Mouse (Mus musculus): Measurements from ENCODE around the gene Ank3. TPM values are rescaled to one million over a fixed set of nuclear protein-coding genes. Genes with fewer than 3 reads are reported as not detected.
A peak's percentile ranks its signal among the peaks of the same experiment; 100 is the strongest.

The Ank3 gene
- polyA plus RNA-seq, 1 experiment: 39.1 TPM

DNA sequence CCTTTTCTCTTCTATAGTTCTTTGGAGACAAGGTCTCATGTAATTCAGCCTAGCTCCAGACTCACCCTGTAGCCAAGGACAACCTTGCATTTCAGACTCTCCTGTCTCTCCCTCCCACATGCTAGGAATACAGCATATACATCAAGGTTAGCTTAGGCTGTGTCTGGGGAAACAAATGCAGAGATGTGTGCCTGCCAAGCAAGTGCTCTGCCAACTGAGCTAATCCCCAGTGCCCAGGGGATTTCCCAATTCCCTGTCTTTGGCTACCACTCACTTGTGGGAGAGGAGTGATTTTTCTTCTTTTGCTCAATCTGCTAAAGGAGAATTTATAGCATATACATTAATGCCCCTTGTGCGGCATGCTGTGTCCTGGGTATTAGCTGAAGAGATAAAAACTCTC, 15.4 kb upstream of the Ank3 start:
- H3K27ac ChIP-seq (ENCODE audit: insufficient read depth, low read depth, low read length): no peak overlapping the region
- DNase-seq: no peak
- no peaks in the 10 kb centered on the region for H3K4me1 ChIP-seq (ENCODE audit: control insufficient read depth, insufficient read depth, low read length)
- H3K27me3 ChIP-seq (replicated peaks; ENCODE audit: control insufficient read depth, insufficient read depth, low read length): no peaks in the 10 kb centered on the region
- H3K4me3 ChIP-seq (ENCODE audit: insufficient read depth, low read depth, low read length): no peak overlapping the region
- 82% methylated on average over 1 of the region's 1 CpGs for WGBS
- no peak for TF ChIP-seq POLR2A (IDR thresholded peaks at IDR 0.05; ENCODE audit: low read depth, low read length)
- no peak for TF ChIP-seq CTCF (conservative IDR thresholded peaks at IDR 0.05; ENCODE audit: insufficient read depth, insufficient read length, low read depth, low read length)
- no peaks in the 10 kb centered on the region for H3K36me3 ChIP-seq (ENCODE audit: control insufficient read depth, insufficient read depth, low read length)

DNA sequence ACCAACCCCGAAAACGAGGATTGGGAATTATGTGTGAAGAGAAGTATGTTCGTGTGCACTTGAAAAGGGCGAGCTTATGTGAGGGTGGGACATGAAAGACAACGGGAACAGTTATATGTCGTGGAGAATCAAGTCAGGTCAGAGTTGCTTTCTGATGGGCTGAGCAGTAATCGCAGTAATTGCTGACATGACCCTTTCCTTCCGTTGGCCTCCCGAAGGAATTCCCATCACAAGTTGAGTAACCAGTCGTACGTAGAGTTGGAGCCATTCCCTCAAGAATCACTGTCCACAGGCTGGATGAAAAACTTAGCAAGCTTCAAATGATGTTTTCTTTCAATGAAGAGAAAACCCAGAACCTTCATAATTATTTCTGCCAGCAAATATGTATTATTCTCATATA, 13.9 kb upstream of the Ank3 start:
- Histone ChIP-seq H3K4me3 (ENCODE audit: insufficient read depth, low read depth, low read length) (no peak overlapping the region), H3K27me3 (replicated peaks; ENCODE audit: control insufficient read depth, insufficient read depth, low read length) (no peaks in the 10 kb centered on the region), H3K27ac (ENCODE audit: insufficient read depth, low read depth, low read length) (no peak overlapping the region), H3K4me1 (ENCODE audit: control insufficient read depth, insufficient read depth, low read length) (no peaks in the 10 kb centered on the region), H3K36me3 (ENCODE audit: control insufficient read depth, insufficient read depth, low read length) (no peaks in the 10 kb centered on the region)
- DNase-seq: no peak
- WGBS: 75% methylated on average over 11 of the region's 11 CpGs
- TF ChIP-seq CTCF (conservative IDR thresholded peaks at IDR 0.05; ENCODE audit: insufficient read depth, insufficient read length, low read depth, low read length) (no peak), POLR2A (IDR thresholded peaks at IDR 0.05; ENCODE audit: low read depth, low read length) (no peak)

DNA sequence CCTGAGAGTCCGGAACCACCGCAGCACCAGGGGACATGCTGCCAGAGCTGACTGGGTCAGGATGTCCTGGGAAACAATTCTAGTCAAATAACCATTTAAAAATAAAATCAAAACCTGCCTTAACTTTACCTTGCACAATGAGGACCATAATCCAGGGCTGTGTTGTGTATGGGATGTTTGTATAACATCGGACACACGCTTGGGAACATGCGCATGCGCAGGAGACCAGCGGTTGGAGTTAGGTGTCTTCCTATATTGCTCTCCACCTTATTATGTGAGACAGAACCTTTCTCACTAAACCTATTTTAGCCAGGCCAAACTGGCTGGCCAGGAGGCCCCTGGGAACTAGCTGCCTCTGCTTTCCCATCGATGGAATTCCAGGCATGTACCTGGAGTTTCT, 13.4 kb upstream of the Ank3 start:
- Histone ChIP-seq H3K36me3 (ENCODE audit: control insufficient read depth, insufficient read depth, low read length) (no peaks in the 10 kb centered on the region), H3K27ac (ENCODE audit: insufficient read depth, low read depth, low read length) (no peak overlapping the region), H3K4me1 (ENCODE audit: control insufficient read depth, insufficient read depth, low read length) (no peaks in the 10 kb centered on the region), H3K4me3 (ENCODE audit: insufficient read depth, low read depth, low read length) (no peak overlapping the region), H3K27me3 (replicated peaks; ENCODE audit: control insufficient read depth, insufficient read depth, low read length) (no peaks in the 10 kb centered on the region)
- no peak for DNase-seq
- 90% methylated on average over 8 of the region's 8 CpGs for WGBS
- TF ChIP-seq POLR2A (IDR thresholded peaks at IDR 0.05; ENCODE audit: low read depth, low read length) (no peak), CTCF (conservative IDR thresholded peaks at IDR 0.05; ENCODE audit: insufficient read depth, insufficient read length, low read depth, low read length) (no peak)

DNA sequence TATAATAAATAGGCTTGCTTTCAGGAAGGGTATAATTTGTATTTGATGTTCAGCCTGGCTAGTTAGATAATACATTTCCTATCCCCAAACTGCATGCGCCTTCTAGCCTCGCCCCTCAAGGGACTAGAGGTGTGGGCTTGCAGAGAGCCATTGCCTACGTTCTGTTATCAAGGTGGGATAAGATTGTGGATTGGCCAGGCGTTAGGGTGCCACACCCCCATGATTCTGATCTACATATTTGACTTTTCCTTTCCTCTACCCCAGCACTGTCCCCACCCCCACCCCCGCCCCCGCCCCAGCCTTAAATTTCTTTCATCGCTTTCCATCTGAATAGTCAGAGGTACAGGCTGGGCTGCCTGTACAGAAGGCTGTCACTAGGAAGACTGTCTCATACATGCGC, 11.8 kb upstream of the Ank3 start:
- 80% methylated on average over 8 of the region's 8 CpGs for WGBS
- TF ChIP-seq POLR2A (IDR thresholded peaks at IDR 0.05; ENCODE audit: low read depth, low read length) (no peak), CTCF (conservative IDR thresholded peaks at IDR 0.05; ENCODE audit: insufficient read depth, insufficient read length, low read depth, low read length) (no peak)
- no peak for DNase-seq

DNA sequence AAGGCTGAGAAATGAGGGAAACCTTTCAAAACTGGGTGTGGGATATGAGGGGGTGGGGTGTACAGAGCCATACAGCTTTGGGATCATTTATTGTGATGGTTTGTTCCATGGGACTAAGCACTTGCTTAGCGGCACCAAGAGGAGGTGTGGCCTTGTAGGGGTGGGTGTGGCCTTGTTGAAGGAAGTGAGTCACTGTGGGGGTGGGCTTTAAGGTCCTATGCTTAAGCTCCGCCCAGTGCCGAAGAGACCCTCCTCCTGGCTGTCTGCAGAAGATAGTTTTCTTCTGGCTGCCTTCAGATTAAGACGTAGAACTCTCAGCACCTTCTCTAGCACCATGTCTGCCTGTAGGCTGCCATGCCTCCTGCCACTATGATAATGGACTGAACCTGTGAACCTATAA, 9.1 kb upstream of the Ank3 start:
- no peaks in the 10 kb centered on the region for H3K4me1 ChIP-seq (ENCODE audit: control insufficient read depth, insufficient read depth, low read length)
- no peak overlapping the region for H3K4me3 ChIP-seq (ENCODE audit: insufficient read depth, low read depth, low read length)
- no peak for DNase-seq
- H3K27me3 ChIP-seq (replicated peaks; ENCODE audit: control insufficient read depth, insufficient read depth, low read length): no peaks in the 10 kb centered on the region
- TF ChIP-seq POLR2A (IDR thresholded peaks at IDR 0.05; ENCODE audit: low read depth, low read length): no peak
- no peak for TF ChIP-seq CTCF (conservative IDR thresholded peaks at IDR 0.05; ENCODE audit: insufficient read depth, insufficient read length, low read depth, low read length)
- H3K36me3 ChIP-seq (ENCODE audit: control insufficient read depth, insufficient read depth, low read length): no peaks in the 10 kb centered on the region
- no peak overlapping the region for H3K27ac ChIP-seq (ENCODE audit: insufficient read depth, low read depth, low read length)
- WGBS: 90% methylated on average over 4 of the region's 4 CpGs

More for the DNA sequence above, 11.8 kb upstream of the Ank3 start:
- H3K36me3 ChIP-seq (ENCODE audit: control insufficient read depth, insufficient read depth, low read length): no peaks in the 10 kb centered on the region
- no peak overlapping the region for H3K27ac ChIP-seq (ENCODE audit: insufficient read depth, low read depth, low read length)
- no peak overlapping the region for H3K4me3 ChIP-seq (ENCODE audit: insufficient read depth, low read depth, low read length)
- H3K27me3 ChIP-seq (replicated peaks; ENCODE audit: control insufficient read depth, insufficient read depth, low read length): no peaks in the 10 kb centered on the region
- H3K4me1 ChIP-seq (ENCODE audit: control insufficient read depth, insufficient read depth, low read length): no peaks in the 10 kb centered on the region

DNA sequence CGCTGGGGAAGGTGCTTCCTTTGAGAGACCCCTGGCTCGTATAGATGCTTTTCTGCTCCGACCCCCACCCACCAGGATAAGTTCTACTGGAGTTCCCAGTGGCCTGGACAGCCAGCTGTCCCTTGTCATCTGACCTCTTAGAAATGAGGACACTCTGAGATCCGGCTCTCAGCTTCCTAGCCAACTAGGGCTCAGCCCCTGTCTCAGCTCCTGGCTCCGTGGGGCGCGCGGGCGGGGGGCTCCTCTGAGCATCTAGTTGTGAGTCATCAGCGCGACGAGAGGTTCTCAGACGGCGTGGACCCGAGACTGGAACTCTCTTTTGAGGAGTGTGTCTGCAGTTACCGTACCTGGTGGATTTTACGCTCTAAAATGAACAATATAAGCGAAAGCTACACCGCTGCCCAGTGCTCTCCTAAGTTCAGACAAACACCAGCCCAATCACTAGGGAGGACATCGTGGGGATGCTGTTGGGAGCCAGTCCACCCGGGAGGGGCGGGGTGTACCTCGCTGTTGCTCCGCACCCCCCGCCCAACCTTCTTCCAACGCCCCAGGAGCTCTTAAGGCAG, 293 bp upstream of the Ank3 start:
- Histone ChIP-seq H3K36me3 (ENCODE audit: control insufficient read depth, insufficient read depth, low read length) (no peaks in the 10 kb centered on the region), H3K27ac (ENCODE audit: insufficient read depth, low read depth, low read length) (no peak overlapping the region), H3K4me3 (ENCODE audit: insufficient read depth, low read depth, low read length) (peak overlapping the region; percentile 68), H3K27me3 (replicated peaks; ENCODE audit: control insufficient read depth, insufficient read depth, low read length) (no peaks in the 10 kb centered on the region), H3K4me1 (ENCODE audit: control insufficient read depth, insufficient read depth, low read length) (no peaks in the 10 kb centered on the region)
- 2% methylated on average over 26 of the region's 26 CpGs for WGBS
- DNase-seq: peak; percentile 14
- TF ChIP-seq POLR2A (IDR thresholded peaks at IDR 0.05; ENCODE audit: low read depth, low read length) (no peak), CTCF (conservative IDR thresholded peaks at IDR 0.05; ENCODE audit: insufficient read depth, insufficient read length, low read depth, low read length) (no peak)

DNA sequence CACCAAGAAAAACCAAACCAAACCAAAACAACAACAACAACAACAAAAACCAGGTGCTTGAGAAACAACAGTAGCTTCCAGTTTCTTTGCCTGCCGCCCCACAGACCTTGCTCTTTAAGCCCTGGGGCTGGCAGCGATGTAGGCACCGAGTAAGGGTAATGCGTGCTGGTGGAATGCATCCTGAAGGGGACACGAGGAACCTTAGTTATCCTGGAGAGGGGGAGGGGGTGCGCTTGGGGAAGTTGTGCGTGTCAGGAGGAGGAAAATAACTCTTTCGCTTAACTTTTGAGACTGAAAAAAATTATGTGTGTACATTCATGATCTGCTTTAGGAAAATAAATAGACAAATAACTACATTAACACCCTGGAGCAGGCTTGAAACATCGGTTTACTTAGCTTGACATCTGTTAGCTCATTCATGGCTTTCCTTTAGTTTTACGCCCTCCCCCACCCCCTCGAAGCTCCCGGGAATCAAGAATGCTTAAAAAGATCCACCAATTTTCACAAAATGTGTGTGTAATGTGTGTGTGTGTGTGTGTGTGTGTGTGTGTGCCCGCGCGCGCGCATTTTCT, 1.3 kb downstream of the Ank3 start:
- TF ChIP-seq CTCF (conservative IDR thresholded peaks at IDR 0.05; ENCODE audit: insufficient read depth, insufficient read length, low read depth, low read length) (no peak), POLR2A (IDR thresholded peaks at IDR 0.05; ENCODE audit: low read depth, low read length) (no peak)
- peak; percentile 25 for DNase-seq
- Histone ChIP-seq H3K27ac (ENCODE audit: insufficient read depth, low read depth, low read length) (peak overlapping the region; percentile 34; the same call in 1 of the 2 replicates), H3K4me1 (ENCODE audit: control insufficient read depth, insufficient read depth, low read length) (no peaks in the 10 kb centered on the region), H3K4me3 (ENCODE audit: insufficient read depth, low read depth, low read length) (peak overlapping the region; percentile 68), H3K27me3 (replicated peaks; ENCODE audit: control insufficient read depth, insufficient read depth, low read length) (no peaks in the 10 kb centered on the region), H3K36me3 (ENCODE audit: control insufficient read depth, insufficient read depth, low read length) (no peaks in the 10 kb centered on the region)
- 9% methylated on average over 17 of the region's 17 CpGs for WGBS
